Mouse (Mus musculus) frontal cortex, postnatal 36 days (tissue): Measurements from ENCODE around the gene Hddc3.
A peak's percentile ranks its signal among the peaks of the same experiment; 100 is the strongest.
"Not testable (repeated sequence)": the region's sequence is repeated elsewhere in the genome, so short reads cannot be mapped to it uniquely, and the experiment has no call there.

Experiments used
- DNase-seq, 2 experiments: peaks; one replicate each; pipeline ENCODE4 v3.0.0; 2022; ENCODE audit warnings: low spot score in 2 of 2

Gene Hddc3

GRCm38 (mm10) chr7:80342858-80343257, at the start of gene Hddc3:
Gene Hddc3, plus strand, starts transcription at chr7:80343104.
- DNase-seq: peak; percentile 94 to 99

- peak; percentile 99 for DNase-seq
Measured at GRCm38 (mm10) chr7:80294062-80294763, 48.7 kb upstream of the Hddc3 start, which contains the start of gene Prc1. Gene Prc1, plus strand, starts transcription at chr7:80294450.

GRCm38 (mm10) chr7:80294764-80295648, 47.9 kb upstream of the Hddc3 start:
- DNase-seq: no peak

- no peak for DNase-seq
Measured at GRCm38 (mm10) chr7:80296462-80296861, 46.4 kb upstream of the Hddc3 start.

GRCm38 (mm10) chr7:80297041-80297440, 45.9 kb upstream of the Hddc3 start:
- no peak for DNase-seq

- no peak for DNase-seq
Measured at GRCm38 (mm10) chr7:80298754-80299153, 44.1 kb upstream of the Hddc3 start.

- no peak for DNase-seq
Measured at GRCm38 (mm10) chr7:80299568-80299967, 43.3 kb upstream of the Hddc3 start.

- no peak for DNase-seq
Measured at GRCm38 (mm10) chr7:80301522-80301921, 41.4 kb upstream of the Hddc3 start.

- no peak for DNase-seq
Measured at GRCm38 (mm10) chr7:80307766-80308165, 35.1 kb upstream of the Hddc3 start.

GRCm38 (mm10) chr7:80310771-80311170, 32.1 kb upstream of the Hddc3 start:
- no peak for DNase-seq

GRCm38 (mm10) chr7:80315733-80316132, 27.2 kb upstream of the Hddc3 start:
- no peak for DNase-seq

GRCm38 (mm10) chr7:80317439-80318115, 25.3 kb upstream of the Hddc3 start:
- DNase-seq: no peak

GRCm38 (mm10) chr7:80318670-80319069, 24.2 kb upstream of the Hddc3 start:
- DNase-seq: no peak

GRCm38 (mm10) chr7:80319846-80320496, 22.9 kb upstream of the Hddc3 start:
- DNase-seq: no peak

GRCm38 (mm10) chr7:80323336-80323735, 19.6 kb upstream of the Hddc3 start:
- no peak for DNase-seq

- DNase-seq: peak; percentile 94 to 97
Measured at GRCm38 (mm10) chr7:80324043-80324815, 18.7 kb upstream of the Hddc3 start, which contains the start of gene Rccd1. Gene Rccd1, minus strand, starts transcription at chr7:80324454.

GRCm38 (mm10) chr7:80324816-80325119, 18.1 kb upstream of the Hddc3 start:
- DNase-seq: not testable (repeated sequence)

- no peak for DNase-seq
Measured at GRCm38 (mm10) chr7:80325292-80325868, 17.5 kb upstream of the Hddc3 start.

- DNase-seq: no peak
Measured at GRCm38 (mm10) chr7:80326076-80326475, 16.8 kb upstream of the Hddc3 start.

- DNase-seq: no peak
Measured at GRCm38 (mm10) chr7:80330278-80330677, 12.6 kb upstream of the Hddc3 start.

GRCm38 (mm10) chr7:80331433-80331832, 11.5 kb upstream of the Hddc3 start:
- DNase-seq: no peak
